Mouse (Mus musculus): ENCODE measurements at regions not wholly inside any gene's neighbourhood (a gene's known extent, or its start where the extent isn't known, plus 50 kb on each side); places are given as distances from the start of the nearest gene placed in this dataset.

- no peak for ATAC-seq (replicated peaks; ENCODE audit: poor library complexity)
Measured at GRCm38 (mm10) chr3:80631391-80631790, 171.2 kb downstream of the Gria2 start.

GRCm38 (mm10) chr3:80610414-80610813, 192.2 kb downstream of the Gria2 start:
- no peak for ATAC-seq (replicated peaks; ENCODE audit: poor library complexity)

GRCm38 (mm10) chr3:80608467-80608866, 194.2 kb downstream of the Gria2 start:
- ATAC-seq (replicated peaks; ENCODE audit: poor library complexity), result no peak

- no peak for ATAC-seq (replicated peaks; ENCODE audit: poor library complexity)
Measured at GRCm38 (mm10) chr3:80607809-80608208, 194.8 kb downstream of the Gria2 start.

- no peak for ATAC-seq (replicated peaks; ENCODE audit: poor library complexity)
Measured at GRCm38 (mm10) chr3:80597549-80597948, 205.1 kb downstream of the Gria2 start.

GRCm38 (mm10) chr3:80567514-80567913, 235.1 kb downstream of the Gria2 start:
- no peak for ATAC-seq (replicated peaks; ENCODE audit: poor library complexity)

- no peak for ATAC-seq (replicated peaks; ENCODE audit: poor library complexity)
Measured at GRCm38 (mm10) chr3:80566236-80566635, 236.4 kb downstream of the Gria2 start.

GRCm38 (mm10) chr3:80546151-80546695, 256.4 kb downstream of the Gria2 start:
- ATAC-seq (replicated peaks; ENCODE audit: poor library complexity), result no peak

GRCm38 (mm10) chr3:80543783-80544182, 258.9 kb downstream of the Gria2 start:
- ATAC-seq (replicated peaks; ENCODE audit: poor library complexity), result no peak

- no peak for ATAC-seq (replicated peaks; ENCODE audit: poor library complexity)
Measured at GRCm38 (mm10) chr3:80541382-80541781, 261.3 kb downstream of the Gria2 start.

GRCm38 (mm10) chr3:80533706-80534349, 268.8 kb downstream of the Gria2 start:
- ATAC-seq (replicated peaks; ENCODE audit: poor library complexity), result no peak

GRCm38 (mm10) chr3:80514026-80514425, 288.6 kb downstream of the Gria2 start:
- no peak for ATAC-seq (replicated peaks; ENCODE audit: poor library complexity)

- ATAC-seq (replicated peaks; ENCODE audit: poor library complexity), result 0 out of 2 replicates have a peak, but pooled peaks have one; percentile 42
Measured at GRCm38 (mm10) chr3:80509185-80509584, 293.4 kb downstream of the Gria2 start.

- no peak for ATAC-seq (replicated peaks; ENCODE audit: poor library complexity)
Measured at GRCm38 (mm10) chr3:80506701-80507100, 295.9 kb downstream of the Gria2 start.

GRCm38 (mm10) chr3:80501117-80501516, 301.5 kb downstream of the Gria2 start:
- ATAC-seq (replicated peaks; ENCODE audit: poor library complexity), result no peak

GRCm38 (mm10) chr3:80496556-80496955, 306.1 kb downstream of the Gria2 start:
- no peak for ATAC-seq (replicated peaks; ENCODE audit: poor library complexity)

- no peak for ATAC-seq (replicated peaks; ENCODE audit: poor library complexity)
Measured at GRCm38 (mm10) chr3:80484168-80484833, 318.3 kb downstream of the Gria2 start.

- no peak for ATAC-seq (replicated peaks; ENCODE audit: poor library complexity)
Measured at GRCm38 (mm10) chr3:80478676-80479075, 324.0 kb downstream of the Gria2 start.

GRCm38 (mm10) chr3:80473686-80474085, 328.9 kb downstream of the Gria2 start:
- no peak for ATAC-seq (replicated peaks; ENCODE audit: poor library complexity)

Data from megakaryocyte progenitor cell, adult 5-6 weeks (primary cell).